Comparison of ENCODE assay signal across 8 mouse cellular contexts in the genomic region with DNA sequence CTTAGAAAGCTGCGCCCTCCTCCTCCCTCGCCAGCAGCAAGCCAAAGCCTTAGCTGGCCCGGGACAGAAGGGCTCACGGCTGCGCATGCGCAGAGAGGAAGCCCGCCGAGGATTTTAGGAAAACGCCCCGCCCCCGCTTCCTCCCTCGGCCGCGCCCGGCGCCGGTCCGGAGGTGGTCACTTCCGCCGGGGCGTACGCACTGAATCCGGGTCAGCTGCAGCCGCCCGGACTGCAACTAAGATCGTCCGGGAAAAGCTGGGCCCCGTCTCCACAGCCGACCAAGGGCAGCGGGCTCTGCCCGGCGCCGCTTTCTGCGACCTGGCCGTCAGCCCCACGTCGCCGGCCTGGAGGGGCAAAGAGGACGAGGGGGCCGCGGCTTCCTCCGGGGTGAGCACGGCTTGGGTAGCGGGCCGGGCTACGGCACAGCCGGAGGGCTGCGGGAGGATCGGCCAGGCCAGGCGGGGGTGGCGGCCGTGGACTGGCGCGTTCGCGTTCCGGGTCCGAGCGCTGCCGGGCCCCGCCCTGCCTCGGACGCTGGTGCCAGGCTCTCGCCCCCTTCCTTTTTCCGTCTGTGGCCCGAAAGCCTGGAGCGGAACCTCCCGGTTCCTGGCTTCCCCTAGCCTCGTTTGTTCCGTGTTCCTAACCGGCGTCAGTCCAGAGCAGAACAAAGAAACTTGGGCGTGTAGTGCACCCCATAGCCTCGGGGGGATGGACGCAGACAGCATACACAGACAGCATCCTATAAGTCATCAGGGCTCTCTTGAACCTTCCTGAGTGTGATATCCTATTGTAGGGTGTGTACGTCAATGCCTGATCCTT. TPM values are rescaled to one million over a fixed set of nuclear protein-coding genes. Genes with fewer than 3 reads are reported as not detected.
DNase-seq lines count a peak whose midpoint lies in the region; ATAC-seq lines count a peak whose summit lies in the region.

A gene (plus strand): TSS at position 164 of the 819 bp plus-strand sequence.

- H3K27ac ChIP-seq in heart, embryonic 10.5 days, result peak within 1 kb of the TSS; percentile 99
- H3K27ac ChIP-seq in kidney, embryonic 15.5 days, result peak within 1 kb of the TSS; percentile 97

- H3K27me3 ChIP-seq in heart, embryonic 10.5 days (ENCODE audit: insufficient read depth, poor library complexity, severe bottlenecking), result no peaks in the 10 kb centered on the region
- no peaks in the 10 kb centered on the region for H3K27me3 ChIP-seq in kidney, embryonic 15.5 days

- peak; percentile 96 for ATAC-seq in erythroblast, adult 5-6 weeks (replicated peaks; ENCODE audit: low FRiP score, poor library complexity, severe bottlenecking)
- peak; percentile 95 for ATAC-seq in kidney, embryonic 15.5 days (replicated peaks; ENCODE audit: low FRiP score)
- peak; percentile 61 for ATAC-seq in monocyte, adult 5-6 weeks (replicated peaks; ENCODE audit: insufficient number of reproducible peaks, low FRiP score, low TSS enrichment, poor library complexity, severe bottlenecking)

- peaks cover 20% of the 10 kb centered on the region for H3K4me1 ChIP-seq in heart, embryonic 10.5 days
- peaks cover 41% of the 10 kb centered on the region for H3K4me1 ChIP-seq in kidney, embryonic 15.5 days

- peak; percentile 81 to 82 for DNase-seq in B cell, adult 2 months
- DNase-seq in brain, adult 2 months (ENCODE audit: low read depth, low spot score), result peak; percentile 96
- DNase-seq in heart, embryonic 10.5 days (ENCODE audit: low spot score), result peak; percentile 97
- peak; percentile 97 for DNase-seq in liver
- peak; percentile 92 to 97 for DNase-seq in spleen, postnatal 4 days (ENCODE audit: low spot score in 2 of 2)

- peak within 1 kb of the TSS; percentile 100 for H3K4me3 ChIP-seq in heart, embryonic 10.5 days
- H3K4me3 ChIP-seq in kidney, embryonic 15.5 days (replicated peaks), result peak within 1 kb of the TSS; percentile 83

- under 1% methylated on average over 76 of the region's 76 CpGs for WGBS in heart, embryonic 10.5 days
- WGBS in kidney, embryonic 15.5 days, result under 1% methylated on average over 76 of the region's 76 CpGs

- peak within 1 kb of the TSS; percentile 98 for H3K9ac ChIP-seq in kidney, embryonic 15.5 days

- H3K4me2 ChIP-seq in kidney, embryonic 15.5 days, result peak within 1 kb of the TSS; percentile 61

- H3K36me3 ChIP-seq in heart, embryonic 10.5 days, result peaks cover 21% of the 10 kb centered on the region; the same call in 1 of the 2 replicates
- peaks cover 14% of the 10 kb centered on the region for H3K36me3 ChIP-seq in kidney, embryonic 15.5 days

- H3K9me3 ChIP-seq in heart, embryonic 10.5 days, result no peaks in the 10 kb centered on the region
- no peaks in the 10 kb centered on the region for H3K9me3 ChIP-seq in kidney, embryonic 15.5 days (replicated peaks)

RNA-seq across cellular contexts. Expression of the gene that starts here (rescaled TPM):
- 28.0 and 34.2 TPM in 2 replicates for total RNA-seq in erythroblast, adult 5-6 weeks (2015; ENCODE audit: low replicate concordance)
- total RNA-seq in erythroblast, adult 5-6 weeks (2017; ENCODE audit: low replicate concordance), result 35.2 and 43.2 TPM in 2 replicates
- polyA plus RNA-seq in heart, embryonic 10.5 days (2016; fragmentation: Nextera tagmentation; extraction: Ambion mirVana), result 128 and 132 TPM in 2 replicates
- polyA plus RNA-seq in kidney, embryonic 15.5 days (2015; fragmentation: Nextera tagmentation; extraction: Ambion mirVana), result 101 and 105 TPM in 2 replicates
- total RNA-seq in monocyte, adult 5-6 weeks (2017), result 212 to 270 TPM (median 222 TPM) in 3 replicates

Comparison
In these comparisons a context has a peak if more than half of its experiments do, and no peak if none do; other contexts are left out.
1. Peak in every context shown above with its lines: DNase-seq, ATAC-seq, H3K4me3 ChIP-seq and H3K27ac ChIP-seq.